Mouse (Mus musculus) liver, embryonic 12.5 days (tissue): ENCODE measurements around the gene Emb. TPM values are rescaled to one million over a fixed set of nuclear protein-coding genes. Genes with fewer than 3 reads are reported as not detected.
"Not testable (repeated sequence)": the region's sequence is repeated elsewhere in the genome, so short reads cannot be mapped to it uniquely, and the experiment has no call there.

Experiments used
- ATAC-seq: fragments of 200-750 bp; cut with Nextera tagmentation; 2 replicates; pipeline ENCODE4 v1.8.0; 2017; ENCODE audit warnings: moderate number of reproducible peaks, mild to moderate bottlenecking, moderate library complexity
- H3K27ac ChIP-seq: fragments of 300-500 bp; sonication (generic); 2 replicates; pipeline ENCODE4 v1.5.1; 2016; ENCODE audit warnings: mild to moderate bottlenecking
- H3K27me3 ChIP-seq: fragments of 300-500 bp; sonication (generic); replicated peaks from 2 replicates; pipeline ENCODE4 v1.6.1; 2016; ENCODE audit warnings: mild to moderate bottlenecking, moderate library complexity
- H3K36me3 ChIP-seq: fragments of 300-500 bp; sonication (generic); 2 replicates; pipeline ENCODE4 v1.6.1; 2016; ENCODE audit warnings: mild to moderate bottlenecking, moderate library complexity
- H3K4me1 ChIP-seq: fragments of 300-500 bp; sonication (generic); 2 replicates; pipeline ENCODE4 v1.6.1; 2016
- H3K4me2 ChIP-seq: fragments of 300-500 bp; sonication (generic); 2 replicates; pipeline ENCODE4 v1.6.1; 2016; ENCODE audit warnings: mild to moderate bottlenecking, moderate library complexity
- H3K4me3 ChIP-seq: fragments of 300-500 bp; sonication (generic); 2 replicates; pipeline ENCODE4 v1.5.1; 2016; ENCODE audit warnings: mild to moderate bottlenecking, moderate library complexity
- H3K9ac ChIP-seq: fragments of 300-500 bp; sonication (generic); 2 replicates; pipeline ENCODE4 v1.6.1; 2016; ENCODE audit warnings: mild to moderate bottlenecking, moderate library complexity
- H3K9me3 ChIP-seq: fragments of 300-500 bp; sonication (generic); replicated peaks from 2 replicates; pipeline ENCODE4 v1.6.1; 2016; ENCODE audit warnings: mild to moderate bottlenecking, moderate library complexity
- WGBS: fragments of 180-500 bp; shearing (Covaris S2); methylation state at CpG from one replicate; pipeline ENCODE4 v1.1.7; 2016; ENCODE audit not compliant: insufficient replicate concordance; 5-methylcytosine and 5-hydroxymethylcytosine counted together
- polyA plus RNA-seq: library from polyadenylated mRNA; unstranded; fragments of >200 nt; fragmentation: Nextera tagmentation; extraction: Ambion mirVana; gene quantifications from 2 replicates; pipeline ENCODE4 v1.2.1, GENCODE M21; 2016

Gene Emb
- polyA plus RNA-seq: 17.1 and 17.5 TPM in 2 replicates

DNA sequence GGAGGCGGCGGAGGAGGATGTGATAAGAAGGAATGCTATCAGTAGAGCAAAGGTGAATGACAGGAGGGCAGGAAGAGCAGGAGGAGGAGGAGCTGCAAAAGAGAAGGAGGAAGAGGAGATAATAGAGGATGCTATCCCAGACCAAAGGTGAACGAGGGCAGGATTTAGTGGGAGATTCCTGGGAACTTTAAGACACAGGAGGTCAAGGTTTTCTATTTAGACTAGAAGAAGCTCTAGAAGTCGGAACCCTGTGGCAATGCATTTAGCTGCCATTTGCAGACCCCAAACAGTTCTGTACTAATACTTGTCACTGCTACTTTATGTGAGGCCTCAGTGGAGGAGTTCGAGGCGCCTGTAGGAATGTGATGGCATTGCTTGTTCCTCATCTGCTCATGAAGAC is at the start of gene Emb:
Gene Emb, plus strand, starts transcription at position 301 of the 400 bp plus-strand sequence.
- Histone ChIP-seq H3K4me1 (0 out of 2 replicates have a peak, but pooled peaks cover 7% of the 10 kb centered on the region), H3K27me3 (no peaks in the 10 kb centered on the region), H3K27ac (no peak within 1 kb of the TSS), H3K9me3 (no peaks in the 10 kb centered on the region), H3K36me3 (no peaks in the 10 kb centered on the region), H3K4me3 (no peak within 1 kb of the TSS), H3K9ac (no peak within 1 kb of the TSS), H3K4me2 (no peak within 1 kb of the TSS)
- WGBS: 21% methylated on average over 6 of the region's 6 CpGs
- no peak for ATAC-seq

GRCm38 (mm10) chr13:117163906-117164305 is 44.4 kb upstream of the Emb start:
- Histone ChIP-seq H3K4me2 (no peak overlapping the region), H3K4me1 (no peaks in the 10 kb centered on the region), H3K27ac (no peak overlapping the region), H3K9ac (no peak overlapping the region), H3K9me3 (no peaks in the 10 kb centered on the region), H3K4me3 (no peak overlapping the region), H3K27me3 (no peaks in the 10 kb centered on the region), H3K36me3 (no peaks in the 10 kb centered on the region)
- ATAC-seq: no peak
- 72% methylated on average over 5 of the region's 5 CpGs for WGBS

- no peak overlapping the region for H3K4me3 ChIP-seq
- H3K4me1 ChIP-seq: no peaks in the 10 kb centered on the region
- H3K4me2 ChIP-seq: no peak overlapping the region
- H3K9me3 ChIP-seq: no peaks in the 10 kb centered on the region
- no peaks in the 10 kb centered on the region for H3K27me3 ChIP-seq
- H3K9ac ChIP-seq: no peak overlapping the region
- ATAC-seq: no peak
- no peak overlapping the region for H3K27ac ChIP-seq
- H3K36me3 ChIP-seq: no peaks in the 10 kb centered on the region
- 86% methylated on average over 8 of the region's 8 CpGs for WGBS
These were observed 43.3 kb upstream of the Emb start for GRCm38 (mm10) chr13:117165071-117165470.

- H3K27me3 ChIP-seq, H3K27ac ChIP-seq, H3K9ac ChIP-seq, H3K36me3 ChIP-seq, H3K4me3 ChIP-seq, H3K9me3 ChIP-seq, ATAC-seq, H3K4me2 ChIP-seq, H3K4me1 ChIP-seq: not testable (repeated sequence)
- 66% methylated on average over 3 of the region's 3 CpGs for WGBS
These were observed 27.4 kb upstream of the Emb start for GRCm38 (mm10) chr13:117180912-117181311.

DNA sequence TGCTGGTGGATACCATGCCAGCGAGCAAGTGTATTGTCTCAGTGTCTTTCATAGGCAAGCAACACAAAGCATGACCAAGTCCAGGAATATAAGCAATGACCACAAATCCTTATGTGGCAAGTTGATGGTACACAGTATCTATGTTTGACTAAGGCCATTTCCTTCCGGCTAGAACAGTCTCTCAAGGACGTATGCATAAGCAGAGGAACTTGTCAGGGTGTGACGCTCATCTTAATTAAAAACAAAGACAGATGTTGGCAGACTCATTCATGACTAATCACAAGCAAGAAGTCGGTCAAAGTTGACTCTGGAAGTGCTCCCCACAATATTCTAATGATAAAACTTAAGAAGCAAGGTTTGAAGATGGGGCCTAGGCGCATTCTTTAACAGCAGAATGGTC is 25.0 kb upstream of the Emb start:
- Histone ChIP-seq H3K4me3 (no peak overlapping the region), H3K36me3 (no peaks in the 10 kb centered on the region), H3K27ac (no peak overlapping the region), H3K9ac (no peak overlapping the region), H3K9me3 (no peaks in the 10 kb centered on the region), H3K4me1 (no peaks in the 10 kb centered on the region), H3K4me2 (no peak overlapping the region), H3K27me3 (no peaks in the 10 kb centered on the region)
- no peak for ATAC-seq
- 51% methylated on average over 6 of the region's 6 CpGs for WGBS

- Histone ChIP-seq H3K9me3 (no peaks in the 10 kb centered on the region), H3K4me3 (no peak overlapping the region), H3K4me1 (no peaks in the 10 kb centered on the region), H3K4me2 (no peak overlapping the region), H3K9ac (no peak overlapping the region), H3K36me3 (no peaks in the 10 kb centered on the region), H3K27me3 (no peaks in the 10 kb centered on the region), H3K27ac (no peak overlapping the region)
- no peak for ATAC-seq
- 54% methylated on average over 6 of the region's 6 CpGs for WGBS
These were observed 23.0 kb upstream of the Emb start for GRCm38 (mm10) chr13:117185329-117185728.

- Histone ChIP-seq H3K4me2 (no peak overlapping the region), H3K27me3 (no peaks in the 10 kb centered on the region), H3K9ac (no peak overlapping the region), H3K27ac (no peak overlapping the region), H3K4me3 (no peak overlapping the region), H3K9me3 (no peaks in the 10 kb centered on the region), H3K36me3 (no peaks in the 10 kb centered on the region), H3K4me1 (no peaks in the 10 kb centered on the region)
- WGBS: 79% methylated on average over 5 of the region's 5 CpGs
- ATAC-seq: no peak
These were observed 16.2 kb upstream of the Emb start for GRCm38 (mm10) chr13:117192161-117192560.

DNA sequence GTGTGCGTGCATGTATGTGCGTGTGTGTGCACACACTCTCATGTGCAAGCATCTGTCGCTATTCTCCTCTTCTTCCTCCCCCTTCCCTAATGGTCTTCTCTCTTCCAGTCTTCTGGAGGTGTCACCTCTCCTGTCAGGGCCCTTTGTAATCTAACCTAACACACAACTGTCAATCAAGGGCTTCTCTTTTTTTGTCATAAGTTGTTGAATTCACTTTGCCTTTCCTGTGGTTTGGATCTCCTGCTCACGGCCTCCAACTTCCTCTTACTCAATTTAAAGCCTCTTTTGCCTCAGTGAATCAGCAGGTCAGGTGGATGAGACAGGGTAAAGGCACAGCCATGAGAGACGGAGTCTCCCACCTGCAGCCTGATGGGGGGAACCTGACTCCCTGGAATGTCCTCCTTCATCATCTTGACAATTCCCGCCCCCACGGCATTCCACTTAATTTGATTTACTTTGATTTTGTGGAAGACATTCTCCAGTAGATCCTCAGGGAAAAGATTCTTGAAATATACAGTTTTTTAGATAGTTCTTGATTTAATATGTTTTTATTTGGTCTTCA is 14.8 kb upstream of the Emb start:
- no peak overlapping the region for H3K4me2 ChIP-seq
- H3K9ac ChIP-seq: no peak overlapping the region
- no peaks in the 10 kb centered on the region for H3K9me3 ChIP-seq
- no peak overlapping the region for H3K4me3 ChIP-seq
- H3K27me3 ChIP-seq: no peaks in the 10 kb centered on the region
- H3K27ac ChIP-seq: no peak overlapping the region
- no peaks in the 10 kb centered on the region for H3K4me1 ChIP-seq
- no peaks in the 10 kb centered on the region for H3K36me3 ChIP-seq
- WGBS: 45% methylated on average over 7 of the region's 7 CpGs
- ATAC-seq: no peak

- Histone ChIP-seq H3K4me2 (no peak overlapping the region), H3K9ac (no peak overlapping the region), H3K9me3 (no peaks in the 10 kb centered on the region), H3K27ac (no peak overlapping the region), H3K4me3 (no peak overlapping the region), H3K27me3 (no peaks in the 10 kb centered on the region), H3K4me1 (no peaks in the 10 kb centered on the region), H3K36me3 (no peaks in the 10 kb centered on the region)
- ATAC-seq: peak; percentile 35; the same call in 1 of the 2 replicates
- WGBS: 50% methylated on average over 13 of the region's 13 CpGs
These were observed 12.5 kb upstream of the Emb start for GRCm38 (mm10) chr13:117195569-117196495.

- H3K9ac ChIP-seq: no peak overlapping the region
- H3K4me2 ChIP-seq: no peak overlapping the region
- H3K27me3 ChIP-seq: no peaks in the 10 kb centered on the region
- H3K27ac ChIP-seq: no peak overlapping the region
- H3K9me3 ChIP-seq: no peaks in the 10 kb centered on the region
- WGBS: 41% methylated on average over 2 of the region's 2 CpGs
- H3K4me1 ChIP-seq: no peaks in the 10 kb centered on the region
- no peak overlapping the region for H3K4me3 ChIP-seq
- no peak for ATAC-seq
- no peaks in the 10 kb centered on the region for H3K36me3 ChIP-seq
These were observed 10.7 kb upstream of the Emb start for GRCm38 (mm10) chr13:117197666-117198065.

DNA sequence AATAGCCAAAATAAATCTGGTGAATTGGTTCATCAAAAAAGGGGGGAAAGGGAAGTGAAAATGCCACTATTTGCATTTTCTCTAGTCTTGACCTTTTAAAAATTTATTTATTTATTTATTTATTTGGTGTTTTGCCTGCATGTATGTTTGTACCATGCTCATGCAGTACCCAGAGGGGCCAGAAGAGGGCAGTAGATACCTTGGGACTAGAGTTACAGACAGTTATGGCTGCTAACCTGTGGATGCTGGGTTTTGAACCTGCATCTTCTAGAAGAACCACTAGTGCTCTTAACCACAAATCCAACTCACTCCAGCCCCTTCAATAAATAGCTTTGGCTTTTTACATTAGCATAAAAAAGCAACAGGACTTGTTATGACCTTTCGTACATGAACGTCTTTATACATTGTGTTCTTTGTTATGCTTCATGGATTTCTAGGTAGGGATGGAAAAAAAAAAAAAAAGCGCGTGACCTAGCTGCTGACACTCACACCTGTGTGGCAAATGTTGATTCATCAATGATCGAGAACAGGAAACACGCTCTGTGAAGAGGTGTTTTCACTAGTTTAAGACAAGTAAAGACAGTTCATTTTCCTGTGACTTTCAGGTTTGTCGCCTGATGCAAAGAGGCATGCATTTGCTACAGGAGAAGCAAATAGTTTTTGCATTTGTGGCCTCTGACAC is 9.8 kb upstream of the Emb start:
- Histone ChIP-seq H3K27ac (no peak overlapping the region), H3K4me2 (no peak overlapping the region), H3K9me3 (no peaks in the 10 kb centered on the region), H3K4me1 (no peaks in the 10 kb centered on the region), H3K4me3 (no peak overlapping the region), H3K27me3 (no peaks in the 10 kb centered on the region), H3K9ac (no peak overlapping the region), H3K36me3 (no peaks in the 10 kb centered on the region)
- WGBS: 68% methylated on average over 7 of the region's 7 CpGs
- 0 out of 2 replicates have a peak, but pooled peaks have one; percentile 51 for ATAC-seq
